Mouse (Mus musculus) layer of hippocampus, adult 6 months (tissue): ENCODE results near the gene Tspan6. TPM values are rescaled to one million over a fixed set of nuclear protein-coding genes. Genes with fewer than 3 reads are reported as not detected.

ENCODE experiments used
- long read RNA-seq, 2 experiments: library from polyadenylated mRNA; unstranded; transcript quantifications; one replicate each; pipeline ENCODE4 v2.0.0; 2019 to 2020
- polyA plus RNA-seq: library from polyadenylated mRNA; unstranded; fragments of <200 nt; fragmentation: Nextera tagmentation; gene quantifications from 2 replicates; pipeline ENCODE4 v1.2.3, GENCODE M21; 2021

The Tspan6 gene
- polyA plus RNA-seq, result 30.9 and 34.6 TPM in 2 replicates
- long read RNA-seq, experiment 1, transcript Tspan6-201 (8 exons, 1,765 nt), result major isoform, 47 of 52 reads
- long read RNA-seq, experiment 1, partial matches to known transcripts, result 3 of 52 reads
- long read RNA-seq, experiment 1, other reads (novel, unspliced or antisense), result 2 of 52 reads
- long read RNA-seq, experiment 2, transcript Tspan6-201 (8 exons, 1,765 nt), result major isoform, 89 of 94 reads
- long read RNA-seq, experiment 2, partial matches to known transcripts, result 1 of 94 reads
- long read RNA-seq, experiment 2, other reads (novel, unspliced or antisense), result 4 of 94 reads

DNA sequence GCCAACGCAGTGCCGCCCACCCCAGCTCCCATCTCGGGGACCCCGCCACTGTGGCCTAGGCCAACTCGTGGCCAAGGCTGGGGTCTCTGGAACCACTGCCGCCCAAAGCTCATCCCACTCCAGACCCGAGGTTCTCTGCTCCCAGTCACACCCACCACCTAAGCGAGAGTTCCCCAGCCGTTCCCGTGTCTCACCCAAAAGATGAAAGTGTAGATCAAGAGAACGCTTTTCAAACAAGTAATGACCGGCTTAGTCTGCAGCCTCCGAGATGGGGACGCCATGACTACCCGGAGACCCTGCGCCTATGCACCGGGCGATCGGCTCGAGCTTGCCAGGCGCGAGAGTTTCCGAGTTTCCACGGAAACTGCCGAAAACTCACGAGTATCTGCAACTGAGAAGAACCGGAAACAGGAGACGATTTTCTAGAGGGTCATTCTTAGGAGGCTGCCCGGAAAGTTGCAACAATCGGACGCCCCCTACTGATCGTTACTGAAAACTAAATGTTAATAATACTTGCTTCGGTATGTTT, at the start of gene Tspan6:
TSS of gene Tspan6 (minus strand) at position 416 of the 529 bp plus-strand sequence.

DNA sequence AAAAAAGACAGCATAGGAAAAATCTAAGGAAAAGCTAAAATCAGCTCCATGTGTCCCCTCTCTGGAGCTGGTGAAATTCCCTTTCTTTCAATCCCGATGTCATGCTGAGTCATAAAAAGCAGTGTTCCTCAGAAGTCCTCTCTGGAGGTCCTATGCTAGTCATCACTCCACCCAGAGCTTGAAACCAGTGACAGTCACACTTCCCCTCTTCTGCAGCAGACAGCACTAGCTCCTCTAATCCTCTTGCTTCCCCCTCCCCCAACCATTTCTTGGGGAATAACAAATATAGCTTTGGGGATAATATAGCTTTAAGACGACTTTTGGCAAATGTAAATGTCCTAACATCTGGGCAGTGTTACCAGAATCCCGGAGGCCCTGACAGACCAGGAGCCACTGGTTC, 10.0 kb upstream of the Tspan6 start, which contains the start of gene Srpx2:
TSS of gene Srpx2 (plus strand) at position 166 of the 400 bp plus-strand sequence.

DNA sequence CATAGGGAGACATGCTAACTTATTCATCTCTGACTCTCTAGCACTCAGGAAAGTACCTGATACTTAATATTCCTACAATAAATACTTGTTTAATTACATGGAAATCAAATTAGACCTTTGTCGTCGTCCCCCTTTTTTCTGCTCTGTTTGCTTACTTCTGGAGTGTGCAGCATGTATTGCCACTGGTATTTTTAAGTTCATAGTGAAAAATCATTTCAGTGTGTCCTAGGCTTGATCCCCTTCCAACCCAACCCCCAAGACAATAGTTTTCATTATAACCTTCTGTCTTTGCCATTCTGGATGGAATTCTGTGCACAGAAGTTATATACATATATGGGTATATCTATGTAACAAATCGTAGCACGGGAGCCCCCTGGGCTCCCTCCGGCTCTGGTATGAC, 47.5 kb downstream of the Tspan6 start, which contains the start of gene Tnmd:
TSS of gene Tnmd (plus strand) at position 301 of the 400 bp plus-strand sequence.

Other genes starting within 250 kb of the Tspan6 start
- gene Pcdh19, start 209.4 kb downstream of the Tspan6 start, polyA plus RNA-seq, result 10.3 and 11.1 TPM in 2 replicates
- gene Tnmd, start 47.4 kb downstream of the Tspan6 start, polyA plus RNA-seq, result 0.34 and 0.36 TPM in 2 replicates
- 0.33 and 0.39 TPM in 2 replicates for gene Srpx2, start 10.0 kb upstream of the Tspan6 start, polyA plus RNA-seq
- 0.72 and 0.74 TPM in 2 replicates for gene Sytl4, start 83.4 kb upstream of the Tspan6 start, polyA plus RNA-seq
- gene Cstf2, start 160.8 kb upstream of the Tspan6 start, polyA plus RNA-seq, result 28.4 and 33.6 TPM in 2 replicates